Mouse (Mus musculus): ENCODE measurements around the gene Xpnpep1. TPM values are rescaled to one million over a fixed set of nuclear protein-coding genes. Genes with fewer than 3 reads are reported as not detected.

Gene Xpnpep1
- polyA plus RNA-seq, 1 experiment from 2014 or later = 139 TPM

GRCm38 (mm10) chr19:52922678-52923495, 117.1 kb downstream of the Xpnpep1 start:
- H3K36me3 ChIP-seq = no peaks in the 10 kb centered on the region
- ATAC-seq (ENCODE audit: low FRiP score, low read depth) = peak; percentile 86
- peak overlapping the region; percentile 39 for H3K4me2 ChIP-seq (replicated peaks)
- 12% methylated on average over 25 of the region's 25 CpGs for WGBS
- H3K27ac ChIP-seq (replicated peaks) = 0 out of 2 replicates have a peak overlapping the region, but pooled peaks have one; percentile 20
- H3K9me3 ChIP-seq = no peaks in the 10 kb centered on the region
- peak overlapping the region; percentile 13; the same call in 1 of the 2 replicates for H3K4me3 ChIP-seq
- H3K27me3 ChIP-seq = no peaks in the 10 kb centered on the region
- H3K4me1 ChIP-seq = 0 out of 2 replicates have a peak, but pooled peaks cover 4% of the 10 kb centered on the region
- no peak overlapping the region for H3K9ac ChIP-seq (replicated peaks)

GRCm38 (mm10) chr19:52904182-52904581, 135.8 kb downstream of the Xpnpep1 start:
- Histone ChIP-seq H3K9me3 (no peaks in the 10 kb centered on the region), H3K4me1 (no peaks in the 10 kb centered on the region), H3K27ac (replicated peaks) (no peak overlapping the region), H3K4me3 (no peak overlapping the region), H3K4me2 (replicated peaks) (no peak overlapping the region), H3K9ac (replicated peaks) (no peak overlapping the region), H3K27me3 (no peaks in the 10 kb centered on the region), H3K36me3 (no peaks in the 10 kb centered on the region)
- ATAC-seq (ENCODE audit: low FRiP score, low read depth) = no peak
- WGBS = 51% methylated on average over 2 of the region's 2 CpGs

GRCm38 (mm10) chr19:52891807-52892442, 148.1 kb downstream of the Xpnpep1 start:
- no peak for ATAC-seq (ENCODE audit: low FRiP score, low read depth)
- no peaks in the 10 kb centered on the region for H3K27me3 ChIP-seq
- H3K4me1 ChIP-seq = no peaks in the 10 kb centered on the region
- H3K9me3 ChIP-seq = no peaks in the 10 kb centered on the region
- no peak overlapping the region for H3K4me3 ChIP-seq
- no peaks in the 10 kb centered on the region for H3K36me3 ChIP-seq
- 72% methylated on average over 5 of the region's 5 CpGs for WGBS
- H3K27ac ChIP-seq (replicated peaks) = no peak overlapping the region
- H3K4me2 ChIP-seq (replicated peaks) = no peak overlapping the region
- no peak overlapping the region for H3K9ac ChIP-seq (replicated peaks)

Small RNA genes within 50 kb of the gene (microRNA-seq; reads per million reads assigned to microRNA genes)
- not detected for gene Mir6407

Other genes starting within 250 kb of the Xpnpep1 start
- gene Add3, start 100.2 kb upstream of the Xpnpep1 start, polyA plus RNA-seq (2016; fragmentation: Nextera tagmentation; extraction: Ambion mirVana) = 45.6 and 47.5 TPM in 2 replicates